Mouse (Mus musculus): ENCODE measurements at regions not wholly inside any gene's neighbourhood (a gene's known extent, or its start where the extent isn't known, plus 50 kb on each side); places are given as distances from the start of the nearest gene placed in this dataset.

DNA sequence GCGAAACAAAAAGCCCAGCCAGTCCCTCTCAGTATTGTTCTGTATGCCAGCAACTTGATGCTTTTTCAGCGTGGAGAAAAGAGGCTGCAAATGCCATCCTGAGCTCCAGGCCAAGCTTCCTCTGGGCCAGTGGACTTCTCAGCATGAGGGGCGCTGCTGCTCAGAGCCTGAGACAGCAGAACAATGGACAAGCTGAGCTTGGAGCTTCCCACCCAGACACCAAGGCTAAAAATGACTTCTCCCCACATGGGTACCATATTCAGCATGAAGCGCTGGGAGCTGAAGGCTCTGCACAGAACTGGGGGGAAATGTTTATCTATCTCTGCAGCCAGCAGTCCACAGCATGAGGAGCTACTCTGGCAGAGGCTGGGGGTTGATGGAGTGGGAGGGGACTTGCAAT, 402.3 kb downstream of the Pdcd6ip start:
- no peak for DNase-seq (ENCODE audit: extremely low spot score, low spot score)

DNA sequence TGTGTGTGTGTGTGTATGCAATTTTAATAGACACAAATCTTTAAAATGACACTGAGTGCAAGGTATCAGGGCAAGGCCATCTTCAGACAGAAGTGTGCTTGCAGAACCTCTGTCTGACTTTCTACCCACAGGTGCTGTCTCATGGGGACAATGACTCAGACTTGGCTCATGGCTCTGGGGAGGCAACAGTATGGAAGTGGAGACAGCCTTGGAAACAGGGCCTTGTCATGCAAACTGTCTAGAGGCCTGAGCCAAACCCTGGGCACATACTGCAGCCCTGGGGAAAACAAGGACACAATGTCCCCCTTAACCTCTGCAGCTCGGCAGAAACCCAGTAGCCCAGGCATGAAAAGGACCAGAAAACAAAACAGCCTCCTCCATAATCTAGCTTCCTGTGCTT, 405.6 kb downstream of the Pdcd6ip start:
- no peak for DNase-seq (ENCODE audit: extremely low spot score, low spot score)

DNA sequence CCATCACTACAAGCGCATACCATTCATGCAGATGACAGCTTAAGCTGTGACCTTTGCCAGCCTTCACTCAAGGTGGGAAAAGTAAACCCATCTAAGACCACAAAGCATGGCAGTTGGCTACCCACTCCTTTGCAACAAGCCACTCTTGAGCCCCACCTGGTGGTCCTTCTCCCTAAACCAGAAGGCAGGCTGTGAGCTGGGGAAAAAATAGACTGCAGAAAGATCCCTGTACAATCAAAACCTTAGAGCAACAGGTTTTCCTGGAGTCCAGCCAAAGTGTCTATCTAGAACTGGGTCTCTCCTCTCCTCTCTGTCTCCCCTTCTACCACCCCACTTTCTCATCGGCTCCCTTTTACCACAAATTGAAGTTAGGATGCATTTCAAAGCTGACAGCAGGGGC, 407.2 kb downstream of the Pdcd6ip start:
- DNase-seq (ENCODE audit: extremely low spot score, low spot score), result peak; percentile 34

DNA sequence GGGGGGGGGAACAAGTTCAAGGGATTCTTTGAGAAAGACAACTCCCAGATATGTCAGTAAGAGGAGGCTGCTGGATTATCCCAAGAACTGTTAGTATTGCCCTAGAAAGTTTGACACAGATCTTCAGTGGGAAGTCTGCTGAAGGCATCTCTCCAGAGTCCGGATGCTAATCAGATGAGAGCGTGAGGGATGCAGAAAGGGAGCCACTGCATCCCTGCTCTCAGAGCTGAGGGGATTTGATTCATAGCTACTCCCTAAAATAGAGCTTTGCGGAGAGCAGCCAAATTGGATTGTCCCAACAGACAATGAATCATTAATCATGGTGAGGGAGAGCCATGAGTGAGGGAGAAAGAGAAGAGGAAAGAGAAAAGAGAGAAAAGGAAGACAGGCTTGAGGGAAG, 408.2 kb downstream of the Pdcd6ip start:
- DNase-seq (ENCODE audit: extremely low spot score, low spot score), result no peak

DNA sequence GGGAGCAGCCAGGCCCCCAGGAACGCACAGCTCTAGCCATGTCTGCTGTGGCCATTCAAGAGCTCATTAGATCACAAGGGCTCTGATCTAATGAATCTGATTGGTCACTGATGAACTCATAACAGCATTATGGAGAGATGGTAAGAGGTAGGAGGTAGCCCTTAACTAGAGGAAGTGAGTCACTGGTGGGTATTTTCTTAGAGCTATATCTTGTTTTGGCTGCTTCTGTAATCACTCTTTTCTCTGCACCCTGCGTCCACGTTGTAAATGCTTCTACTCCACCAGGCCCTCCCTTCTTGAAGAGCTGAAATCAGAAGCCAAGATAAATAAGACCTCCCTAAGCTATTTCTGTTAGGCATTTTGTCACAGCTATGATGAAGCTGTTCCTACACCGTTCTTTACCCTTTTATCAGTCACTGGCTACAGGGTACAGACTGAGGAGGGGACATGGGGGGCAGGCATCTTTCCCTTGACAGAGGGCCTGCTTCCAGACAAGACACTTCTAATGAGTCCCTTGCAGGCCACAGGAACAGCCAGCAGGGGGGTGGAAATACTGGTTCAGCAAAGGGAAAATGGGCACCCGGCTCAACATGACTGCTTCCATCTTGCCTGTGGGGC, 412.1 kb downstream of the Pdcd6ip start:
- DNase-seq (ENCODE audit: extremely low spot score, low spot score), result no peak

DNA sequence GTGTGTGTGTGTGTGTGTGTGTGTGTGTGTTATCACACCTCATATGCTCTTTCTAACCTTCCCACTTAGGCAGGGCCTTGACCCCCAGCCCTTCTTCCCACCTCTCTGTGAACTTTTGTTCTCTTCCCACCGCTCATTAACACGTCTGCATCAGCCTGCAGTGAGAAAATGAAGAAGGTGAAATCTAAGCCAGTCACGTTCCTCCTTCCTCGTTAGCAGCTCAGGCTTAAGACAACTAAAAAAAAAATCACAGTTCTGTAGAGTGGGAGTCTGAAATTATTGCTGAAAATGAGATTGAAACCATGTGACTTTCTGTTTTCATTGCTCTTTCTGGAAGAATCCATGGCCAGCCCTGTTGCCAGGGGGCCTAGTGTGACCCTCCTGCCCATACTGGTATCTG, 420.7 kb downstream of the Pdcd6ip start:
- DNase-seq (ENCODE audit: extremely low spot score, low spot score), result no peak

DNA sequence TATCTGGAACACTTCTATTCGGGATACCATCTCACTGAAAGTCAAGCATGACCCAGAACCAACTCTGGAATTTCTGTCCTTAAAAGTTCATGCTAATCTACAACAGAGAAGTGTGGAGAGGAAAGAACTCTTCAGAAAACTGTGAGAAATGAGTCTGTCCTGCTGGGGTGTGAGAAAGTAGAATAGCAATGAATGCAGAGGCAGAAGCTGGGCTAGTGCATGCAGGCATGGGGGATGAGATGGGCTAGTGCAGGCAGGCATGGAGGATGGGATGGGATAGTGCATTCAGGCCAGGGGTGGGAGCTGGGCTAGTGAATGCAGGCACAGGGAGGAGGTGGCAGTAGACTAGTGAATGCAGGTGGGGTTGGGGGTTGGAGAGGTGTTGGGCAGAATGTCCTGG, 424.8 kb downstream of the Pdcd6ip start:
- DNase-seq (ENCODE audit: extremely low spot score, low spot score), result no peak

DNA sequence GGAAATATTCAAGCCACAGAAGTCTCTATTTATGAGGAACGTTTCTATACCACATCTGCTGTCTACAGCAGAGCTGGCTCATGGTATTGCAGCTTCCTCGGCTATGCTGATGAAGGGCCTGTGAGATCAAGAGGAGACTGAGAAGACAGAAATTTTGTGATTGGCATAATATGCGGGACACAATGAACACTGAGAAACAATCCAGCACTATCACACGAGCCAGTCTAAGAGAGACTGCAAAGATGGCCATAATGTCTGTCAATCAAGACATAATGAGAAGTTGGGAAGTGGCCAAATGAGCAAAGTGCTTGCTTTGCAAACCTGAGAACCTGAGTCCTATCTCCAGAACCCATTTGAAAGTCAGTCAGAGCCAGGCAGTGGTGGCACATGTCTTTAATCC, 437.5 kb downstream of the Pdcd6ip start:
- DNase-seq (ENCODE audit: extremely low spot score, low spot score), result no peak

DNA sequence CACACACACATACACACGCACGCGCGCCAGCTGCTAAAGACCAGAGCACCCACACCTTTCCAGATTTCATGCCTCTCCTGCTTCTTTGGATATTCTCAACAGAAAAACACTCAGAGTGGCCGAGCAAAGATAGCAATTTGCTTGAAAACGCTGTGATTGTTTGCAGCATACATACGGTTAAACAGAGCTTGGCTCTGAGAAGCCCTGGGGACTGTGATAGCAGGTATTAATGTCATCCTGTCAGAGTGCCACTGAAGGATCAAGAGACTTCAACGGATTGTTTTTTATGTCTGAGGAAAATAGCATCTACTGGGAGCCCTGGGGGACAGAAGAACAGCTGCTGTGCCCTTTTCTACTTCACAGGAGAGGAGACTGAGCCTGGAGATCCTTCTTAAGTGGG, 440.4 kb downstream of the Pdcd6ip start:
- DNase-seq (ENCODE audit: extremely low spot score, low spot score), result no peak

DNA sequence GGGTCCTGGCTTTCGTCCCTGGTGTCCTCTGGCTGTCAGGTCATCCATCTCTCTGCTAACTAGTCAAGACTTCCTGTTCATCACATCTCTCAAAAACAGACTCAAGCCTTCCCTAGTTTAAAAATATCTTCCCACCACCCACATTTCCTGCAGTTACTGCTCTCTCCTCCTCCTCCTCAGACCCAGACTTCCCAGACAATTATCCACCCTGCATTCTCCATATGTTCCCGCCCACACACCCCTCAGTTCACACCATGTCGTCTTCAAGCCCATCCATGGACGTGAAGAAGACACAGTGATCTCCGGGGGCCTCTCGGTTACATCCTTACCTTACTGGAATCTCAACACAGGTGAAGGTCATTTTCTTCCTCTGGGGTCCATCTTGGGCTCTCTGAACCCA, 444.4 kb downstream of the Pdcd6ip start:
- DNase-seq (ENCODE audit: extremely low spot score, low spot score), result no peak

DNA sequence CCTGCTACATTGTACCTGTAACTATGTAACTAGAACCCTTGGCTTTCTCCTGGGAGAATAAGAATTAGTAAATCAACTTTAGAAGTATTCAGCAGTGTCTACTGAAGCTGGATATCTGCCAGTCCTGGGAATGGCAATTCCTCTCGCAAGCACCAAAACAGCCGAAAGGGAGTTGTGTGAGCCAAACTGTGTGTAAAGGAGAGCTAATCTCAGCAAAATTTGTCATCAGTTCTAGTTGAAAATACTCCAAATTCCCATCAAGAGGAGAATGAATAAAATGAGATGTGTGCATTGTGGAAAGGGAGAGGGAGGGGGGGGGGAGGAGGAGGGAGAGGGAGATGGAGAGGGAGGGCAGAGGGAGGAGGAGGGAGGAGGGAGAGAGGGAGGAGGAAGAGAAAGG, 447.8 kb downstream of the Pdcd6ip start:
- DNase-seq (ENCODE audit: extremely low spot score, low spot score), result no peak

DNA sequence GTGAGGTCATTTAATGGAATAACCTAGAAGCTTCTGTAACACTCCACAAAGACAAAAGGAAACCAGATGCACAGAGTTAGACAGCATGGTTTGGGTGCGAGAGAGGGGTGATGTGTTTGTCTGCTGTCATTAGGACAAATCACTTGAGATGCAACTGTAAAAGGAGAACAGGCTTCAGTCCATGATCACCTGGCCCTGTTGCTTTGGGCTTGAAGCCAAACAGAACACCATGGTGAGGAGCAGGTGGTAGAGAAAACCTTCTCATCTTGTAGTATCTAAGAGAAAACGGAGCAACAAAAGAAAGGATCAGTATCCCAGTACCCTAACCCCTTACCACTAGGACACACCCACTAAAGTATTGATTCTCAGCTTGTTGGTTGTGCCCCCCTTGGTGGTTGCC, 449.5 kb downstream of the Pdcd6ip start:
- no peak for DNase-seq (ENCODE audit: extremely low spot score, low spot score)

DNA sequence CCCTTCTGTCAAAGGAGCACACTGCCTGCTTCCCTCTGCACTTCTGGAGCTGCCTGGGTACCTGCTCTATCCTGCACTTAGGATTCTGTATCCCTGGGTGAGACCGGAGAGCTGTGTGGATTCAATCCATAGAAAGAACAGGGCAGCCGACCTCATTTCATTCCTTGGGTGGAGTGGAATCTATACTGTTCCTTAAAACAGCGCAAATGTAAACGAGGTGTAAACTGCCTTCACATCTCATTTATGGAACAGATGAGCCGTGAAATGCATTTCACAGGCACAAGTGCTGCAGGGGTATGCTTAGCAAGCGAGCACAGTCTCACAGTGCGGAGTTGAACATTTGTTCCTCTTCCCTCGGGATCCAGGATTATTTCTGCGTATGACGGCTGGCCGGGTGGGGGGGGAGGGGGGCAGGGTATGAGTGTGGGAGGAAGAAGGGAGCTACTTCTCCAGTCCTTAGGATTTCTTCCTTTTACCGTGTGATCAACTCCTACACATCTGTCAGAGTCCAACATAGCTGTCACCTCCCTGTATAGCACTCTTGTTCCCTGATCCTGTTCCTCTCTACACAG, 459.3 kb downstream of the Pdcd6ip start:
- peak; percentile 28 for DNase-seq (ENCODE audit: extremely low spot score, low spot score)

DNA sequence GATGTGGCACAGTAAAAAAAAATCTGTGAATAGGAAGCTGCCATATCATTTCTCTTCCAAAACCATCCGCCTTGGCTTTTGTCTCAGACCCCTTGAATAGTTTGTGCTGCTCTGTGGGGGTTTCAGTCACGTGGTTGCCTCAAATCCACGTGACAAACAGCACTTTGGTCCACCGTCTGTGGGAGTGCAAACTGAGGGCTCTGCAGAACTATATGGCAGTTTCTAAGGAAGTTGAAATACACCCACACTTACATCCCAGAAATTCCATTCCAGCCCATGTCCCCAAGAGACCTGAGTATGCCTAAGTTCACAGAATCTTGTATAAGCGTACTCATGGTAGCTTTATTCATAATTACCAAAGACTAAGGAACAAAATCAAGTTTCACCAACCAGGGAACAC, 460.1 kb downstream of the Pdcd6ip start:
- no peak for DNase-seq (ENCODE audit: extremely low spot score, low spot score)

DNA sequence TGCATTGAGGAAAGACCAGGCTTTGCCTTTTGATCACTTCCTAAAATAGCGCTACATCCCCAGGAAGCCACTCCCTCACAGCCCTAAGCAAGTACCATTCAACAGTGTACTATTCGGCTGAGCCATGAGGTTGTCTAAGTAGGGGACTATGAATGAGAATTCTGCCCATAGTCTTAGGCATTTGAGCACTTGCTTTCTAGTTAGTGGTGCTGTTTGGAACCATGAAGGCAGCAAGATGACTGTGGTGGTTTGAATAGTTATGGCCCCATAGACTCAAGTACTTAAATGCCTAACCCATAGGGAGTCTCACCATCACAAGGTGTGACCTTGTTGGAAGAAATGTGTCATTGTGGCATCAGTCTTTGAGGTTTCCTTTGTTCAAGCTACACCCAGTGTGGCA, 464.2 kb downstream of the Pdcd6ip start:
- no peak for DNase-seq (ENCODE audit: extremely low spot score, low spot score)

DNA sequence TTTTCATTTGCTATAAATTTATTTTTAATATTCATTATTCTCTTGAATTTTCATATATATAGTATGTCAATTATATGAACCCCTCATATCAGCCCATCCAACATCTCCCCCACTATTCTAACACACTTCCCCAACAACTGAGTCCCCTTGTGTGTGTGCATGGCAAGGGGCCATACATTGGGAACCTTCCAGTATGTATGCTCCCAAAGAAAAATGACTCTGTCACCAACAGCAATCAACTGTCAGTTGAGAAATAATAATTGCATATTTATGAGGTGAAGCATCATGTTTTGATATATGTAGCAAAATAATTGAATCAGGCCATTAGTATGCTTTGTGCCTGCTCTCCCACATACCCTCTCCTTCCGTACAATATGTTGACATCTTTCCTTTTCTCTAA, 474.7 kb downstream of the Pdcd6ip start:
- DNase-seq (ENCODE audit: extremely low spot score, low spot score), result no peak

DNA sequence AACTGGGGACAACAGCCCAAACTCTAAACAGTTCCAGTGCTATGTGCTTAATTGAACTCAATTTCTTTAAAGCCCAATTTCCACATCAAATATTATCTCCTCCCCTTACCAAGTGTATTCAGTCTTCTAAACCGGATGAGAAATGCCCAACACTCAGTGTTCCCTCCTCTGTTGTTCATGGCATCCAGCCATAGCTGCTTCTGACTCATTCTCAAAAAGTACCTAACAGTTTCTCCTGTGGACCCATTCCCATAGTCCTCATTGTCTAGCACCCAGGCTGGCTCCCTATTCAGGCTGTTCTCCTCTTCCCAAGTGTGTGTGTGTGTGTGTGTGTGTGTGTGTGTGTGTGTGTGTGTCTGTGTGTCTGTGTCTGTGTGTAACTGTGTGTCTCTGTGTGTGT, 478.7 kb downstream of the Pdcd6ip start:
- DNase-seq (ENCODE audit: extremely low spot score, low spot score), result no peak

DNA sequence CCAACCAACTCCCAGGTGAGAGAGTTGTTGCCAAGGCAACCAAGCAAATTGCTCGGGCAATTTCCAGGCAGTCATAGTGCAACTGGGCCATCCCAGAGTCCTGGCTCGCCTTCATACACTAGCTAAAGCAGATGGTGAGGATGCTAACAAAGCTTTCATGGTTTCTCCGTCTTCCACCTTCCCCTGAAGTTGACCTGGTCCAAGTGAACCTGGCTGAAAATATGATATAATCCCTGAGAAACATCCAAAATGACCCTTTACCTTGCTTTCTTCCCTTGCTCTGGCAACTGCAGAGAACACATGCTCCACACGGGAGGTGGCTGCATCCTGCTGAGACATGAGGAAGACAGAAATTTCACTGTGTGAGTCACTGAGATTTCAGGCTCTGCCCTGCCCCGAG, 494.1 kb downstream of the Pdcd6ip start:
- no peak for DNase-seq (ENCODE audit: extremely low spot score, low spot score)

DNA sequence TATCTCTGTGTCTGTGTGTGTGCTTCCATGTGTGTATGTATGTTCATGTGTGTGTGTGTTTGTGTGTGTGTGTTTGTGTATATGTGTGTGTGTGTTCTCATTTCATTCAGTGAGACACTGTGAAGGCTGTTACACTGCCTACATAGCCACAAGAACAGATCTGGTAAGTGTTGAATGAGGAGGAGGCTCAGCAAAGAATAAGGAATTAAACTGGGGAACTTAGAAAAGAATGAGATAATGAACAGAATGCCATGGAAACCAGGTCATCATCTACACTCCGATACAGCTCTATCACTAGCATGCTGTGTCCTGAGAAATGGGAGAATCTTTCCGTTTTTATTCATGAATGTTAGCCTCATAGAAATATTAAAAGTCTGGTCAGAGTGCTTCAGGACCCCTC, 495.7 kb downstream of the Pdcd6ip start:
- DNase-seq (ENCODE audit: extremely low spot score, low spot score), result no peak

DNA sequence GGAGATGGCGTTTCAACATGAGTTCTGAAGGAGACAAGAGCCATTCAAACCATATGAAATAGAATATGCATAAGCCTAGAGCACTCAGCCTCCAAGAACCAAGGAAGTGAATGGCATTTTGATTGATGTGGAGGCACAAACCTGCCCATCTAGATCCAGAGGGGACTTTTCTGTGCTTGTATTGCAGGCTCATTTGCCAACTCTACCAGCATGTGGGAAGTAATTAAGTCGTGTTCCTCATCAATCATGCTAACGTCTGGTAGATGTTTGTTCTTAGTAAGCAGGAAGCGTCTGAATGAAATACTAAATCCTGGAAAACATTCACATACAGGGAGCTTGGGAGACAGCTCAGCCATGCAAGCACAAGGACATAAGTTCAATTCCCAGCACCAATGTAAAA, 499.9 kb downstream of the Pdcd6ip start:
- no peak for DNase-seq (ENCODE audit: extremely low spot score, low spot score)

DNA sequence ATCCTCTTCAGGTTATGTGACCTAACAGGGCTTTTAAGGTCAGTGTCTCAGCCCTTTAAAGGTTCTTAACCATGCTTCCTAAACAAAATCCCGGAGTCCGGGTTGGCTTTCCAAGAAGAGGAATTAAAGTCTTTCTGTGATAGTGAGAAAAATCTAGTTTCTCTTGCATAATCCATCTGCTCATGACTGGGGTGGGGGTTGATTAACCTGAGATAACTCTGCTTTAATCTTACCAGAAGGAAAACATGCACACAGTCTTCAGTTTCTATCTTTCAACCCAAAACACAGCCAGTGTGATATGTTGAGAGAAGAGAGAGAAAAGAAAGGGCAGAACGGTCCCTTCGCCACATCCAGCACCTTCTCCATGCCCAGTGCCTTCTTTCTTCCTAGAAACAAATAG, 508.8 kb downstream of the Pdcd6ip start:
- DNase-seq (ENCODE audit: extremely low spot score, low spot score), result no peak

DNA sequence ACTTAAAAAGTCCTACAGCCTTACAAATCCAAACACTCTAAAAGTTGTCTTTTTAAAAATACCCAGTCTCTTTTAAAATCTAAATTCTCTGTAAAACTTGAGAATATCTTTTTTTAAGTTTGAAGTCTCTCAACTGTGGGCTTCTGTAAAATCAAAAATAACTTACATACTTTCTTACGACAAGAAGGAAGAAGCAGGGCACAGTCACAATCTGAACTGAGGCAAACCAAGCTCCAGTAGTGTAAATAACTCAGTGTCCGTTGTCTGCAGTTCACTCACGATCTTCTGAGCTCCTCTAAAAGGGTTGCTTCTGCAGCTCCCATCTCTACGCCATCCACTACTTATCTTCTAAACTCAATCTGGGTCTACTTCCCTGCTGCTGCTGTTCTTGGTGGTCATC, 512.5 kb downstream of the Pdcd6ip start:
- DNase-seq (ENCODE audit: extremely low spot score, low spot score), result no peak

DNA sequence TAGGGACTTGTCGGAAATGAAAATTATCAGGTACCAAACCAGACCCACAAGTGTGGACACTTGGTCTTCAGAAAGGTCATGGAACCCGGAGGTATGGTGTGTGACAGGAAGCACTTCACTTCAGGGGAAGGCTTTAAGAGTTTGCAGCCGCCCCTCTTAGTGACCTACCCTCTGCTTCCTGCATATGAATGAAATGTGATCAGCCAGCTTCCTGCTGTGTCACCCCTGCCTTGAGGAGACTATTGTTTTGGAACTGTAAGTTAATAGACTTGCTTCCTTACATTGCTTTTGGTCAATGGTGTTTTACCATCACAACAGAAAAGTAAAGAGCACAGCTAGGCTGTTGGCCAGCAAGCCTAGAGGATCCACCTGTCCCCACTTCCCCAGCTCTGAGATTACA, 515.3 kb downstream of the Pdcd6ip start:
- DNase-seq (ENCODE audit: extremely low spot score, low spot score), result no peak

DNA sequence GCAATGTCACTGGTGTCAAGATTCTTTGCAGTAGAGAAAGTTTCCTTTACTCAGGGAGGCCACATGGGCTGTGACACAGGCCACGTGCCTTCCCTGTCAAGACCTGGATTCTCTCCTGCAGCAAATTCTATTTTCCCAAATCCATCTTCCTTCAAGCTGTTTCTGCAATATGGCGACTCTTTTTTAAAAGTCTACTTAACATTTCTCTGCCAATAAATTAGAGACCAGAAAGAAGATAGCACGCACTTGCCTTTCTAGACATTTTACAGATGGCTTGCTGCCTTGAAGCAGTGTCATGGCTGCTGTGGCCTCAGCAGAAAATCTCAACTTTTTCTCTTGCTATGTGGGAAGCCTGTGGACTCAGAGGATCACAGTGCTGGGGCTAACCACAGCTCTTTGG, 516.9 kb downstream of the Pdcd6ip start:
- no peak for DNase-seq (ENCODE audit: extremely low spot score, low spot score)
